Mouse (Mus musculus) neural tube, embryonic 15.5 days (tissue): ENCODE results near the gene Gm13287. TPM values are rescaled to one million over a fixed set of nuclear protein-coding genes. Genes with fewer than 3 reads are reported as not detected.

Experiments
- ATAC-seq: fragments of 200-750 bp; cut with Nextera tagmentation; 2 replicates; pipeline ENCODE4 v1.8.0; 2017; ENCODE audit warnings: mild to moderate bottlenecking, moderate TSS enrichment, moderate library complexity; ENCODE audit not compliant: low FRiP score
- H3K27ac ChIP-seq: fragments of 300-500 bp; sonication (generic); replicated peaks from 2 replicates; pipeline ENCODE4 v1.5.1; 2015; ENCODE audit warnings: mild to moderate bottlenecking, inconsistent platforms
- H3K27me3 ChIP-seq: fragments of 300-500 bp; sonication (generic); replicated peaks from 2 replicates; pipeline ENCODE4 v1.6.1; 2015; ENCODE audit warnings: inconsistent platforms
- H3K36me3 ChIP-seq: fragments of 300-500 bp; sonication (generic); 2 replicates; pipeline ENCODE4 v1.6.1; 2015; ENCODE audit warnings: inconsistent platforms
- H3K4me1 ChIP-seq: fragments of 300-500 bp; sonication (generic); 2 replicates; pipeline ENCODE4 v1.6.1; 2015; ENCODE audit warnings: inconsistent platforms
- H3K4me2 ChIP-seq: fragments of 300-500 bp; sonication (generic); 2 replicates; pipeline ENCODE4 v1.6.1; 2015; ENCODE audit warnings: inconsistent platforms, mild to moderate bottlenecking, moderate library complexity
- H3K4me3 ChIP-seq: fragments of 300-500 bp; sonication (generic); replicated peaks from 2 replicates; pipeline ENCODE4 v1.5.1; 2015; ENCODE audit warnings: mild to moderate bottlenecking, inconsistent platforms
- H3K9ac ChIP-seq: fragments of 300-500 bp; sonication (generic); replicated peaks from 2 replicates; pipeline ENCODE4 v1.6.1; 2015; ENCODE audit warnings: mild to moderate bottlenecking, inconsistent platforms
- H3K9me3 ChIP-seq: fragments of 300-500 bp; sonication (generic); replicated peaks from 2 replicates; pipeline ENCODE4 v1.6.1; 2016; ENCODE audit warnings: inconsistent platforms
- WGBS: fragments of 180-500 bp; shearing (Covaris S2); methylation state at CpG from one replicate; pipeline ENCODE4 v1.1.7; 2015; ENCODE audit warnings: mixed read lengths; 5-methylcytosine and 5-hydroxymethylcytosine counted together
- polyA plus RNA-seq: library from polyadenylated mRNA; unstranded; fragments of >200 nt; fragmentation: Nextera tagmentation; extraction: Ambion mirVana; gene quantifications from 2 replicates; pipeline ENCODE4 v1.2.1, GENCODE M21; 2015

Gene Gm13287
- polyA plus RNA-seq, 1 experiment from 2014 or later: not detected

- Histone ChIP-seq H3K4me3 (no peak overlapping the region), H3K27me3 (no peaks in the 10 kb centered on the region), H3K27ac (no peak overlapping the region), H3K4me1 (no peaks in the 10 kb centered on the region), H3K9me3 (no peaks in the 10 kb centered on the region), H3K4me2 (no peak overlapping the region), H3K36me3 (no peaks in the 10 kb centered on the region), H3K9ac (no peak overlapping the region)
- 28% methylated on average over 4 of the region's 4 CpGs for WGBS
- no peak for ATAC-seq
Measured at GRCm38 (mm10) chr4:88851026-88851763, 48.1 kb downstream of the Gm13287 start.

Other genes starting within 250 kb of the Gm13287 start
- not detected in 2 replicates for gene Ifna15, start 245.0 kb upstream of the Gm13287 start, polyA plus RNA-seq
- not detected in 2 replicates for gene Ifna14, start 231.5 kb upstream of the Gm13287 start, polyA plus RNA-seq
- gene Ifna9, start 210.9 kb upstream of the Gm13287 start, polyA plus RNA-seq: not detected in 2 replicates
- not detected in 2 replicates for gene Ifna12, start 199.9 kb upstream of the Gm13287 start, polyA plus RNA-seq
- not detected in 2 replicates for gene C87499, start 168.8 kb upstream of the Gm13287 start, polyA plus RNA-seq
- not detected in 2 replicates for gene Ifna13, start 158.8 kb upstream of the Gm13287 start, polyA plus RNA-seq
- gene Ifna16, start 126.3 kb upstream of the Gm13287 start, polyA plus RNA-seq: not detected in 2 replicates
- gene Ifna2, start 119.3 kb upstream of the Gm13287 start, polyA plus RNA-seq: not detected in 2 replicates
- not detected in 2 replicates for gene Ifnab, start 111.9 kb upstream of the Gm13287 start, polyA plus RNA-seq
- gene Gm26566, start 81.4 kb upstream of the Gm13287 start, polyA plus RNA-seq: 1.0 and 1.4 TPM in 2 replicates
- gene Klhl9, start 80.8 kb upstream of the Gm13287 start, polyA plus RNA-seq: 95.7 and 97.8 TPM in 2 replicates
- gene Gm13271, start 48.4 kb upstream of the Gm13287 start, polyA plus RNA-seq: not detected in 2 replicates
- gene Gm13283, start 43.1 kb upstream of the Gm13287 start, polyA plus RNA-seq: 0.18 TPM in 1 of 2 replicates, not detected in the other
- not detected in 2 replicates for gene Gm13290, start 29.4 kb upstream of the Gm13287 start, polyA plus RNA-seq
- gene Gm13289, start 26.3 kb upstream of the Gm13287 start, polyA plus RNA-seq: not detected in 2 replicates
- not detected in 2 replicates for gene Gm13272, start 23.4 kb upstream of the Gm13287 start, polyA plus RNA-seq
- not detected in 2 replicates for gene Ifnz, start 21.1 kb upstream of the Gm13287 start, polyA plus RNA-seq
- gene Gm13276, start 17.5 kb upstream of the Gm13287 start, polyA plus RNA-seq: not detected in 2 replicates
- not detected in 2 replicates for gene Gm13277, start 14.6 kb upstream of the Gm13287 start, polyA plus RNA-seq
- not detected in 2 replicates for gene Gm13278, start 11.7 kb upstream of the Gm13287 start, polyA plus RNA-seq
- gene Gm13275, start 8.8 kb upstream of the Gm13287 start, polyA plus RNA-seq: not detected in 2 replicates
- not detected in 2 replicates for gene Gm13279, start 5.9 kb upstream of the Gm13287 start, polyA plus RNA-seq
- gene Gm13285, start 3.6 kb upstream of the Gm13287 start, polyA plus RNA-seq: 0.38 TPM in 1 of 2 replicates, not detected in the other
- gene Gm13288, start 2.3 kb downstream of the Gm13287 start, polyA plus RNA-seq: not detected in 2 replicates
- gene Ifna7, start 13.0 kb downstream of the Gm13287 start, polyA plus RNA-seq: not detected in 2 replicates
- not detected in 2 replicates for gene Ifna11, start 16.7 kb downstream of the Gm13287 start, polyA plus RNA-seq
- not detected in 2 replicates for gene Ifna6, start 24.2 kb downstream of the Gm13287 start, polyA plus RNA-seq
- gene Ifna5, start 32.3 kb downstream of the Gm13287 start, polyA plus RNA-seq: not detected in 2 replicates
- gene Ifna4, start 38.6 kb downstream of the Gm13287 start, polyA plus RNA-seq: not detected in 2 replicates
- gene Ifna1, start 46.8 kb downstream of the Gm13287 start, polyA plus RNA-seq: not detected in 2 replicates
- gene Ifne, start 76.9 kb downstream of the Gm13287 start, polyA plus RNA-seq: not detected in 2 replicates